Mouse (Mus musculus) spleen, postnatal 4 days (tissue): ENCODE data around the gene Parpbp.
A peak's percentile ranks its signal among the peaks of the same experiment; 100 is the strongest.

ENCODE experiments used
- DNase-seq, 2 experiments: peaks; one replicate each; pipeline ENCODE4 v3.0.0; 2022; ENCODE audit warnings: low spot score in 2 of 2

Parpbp gene

DNA sequence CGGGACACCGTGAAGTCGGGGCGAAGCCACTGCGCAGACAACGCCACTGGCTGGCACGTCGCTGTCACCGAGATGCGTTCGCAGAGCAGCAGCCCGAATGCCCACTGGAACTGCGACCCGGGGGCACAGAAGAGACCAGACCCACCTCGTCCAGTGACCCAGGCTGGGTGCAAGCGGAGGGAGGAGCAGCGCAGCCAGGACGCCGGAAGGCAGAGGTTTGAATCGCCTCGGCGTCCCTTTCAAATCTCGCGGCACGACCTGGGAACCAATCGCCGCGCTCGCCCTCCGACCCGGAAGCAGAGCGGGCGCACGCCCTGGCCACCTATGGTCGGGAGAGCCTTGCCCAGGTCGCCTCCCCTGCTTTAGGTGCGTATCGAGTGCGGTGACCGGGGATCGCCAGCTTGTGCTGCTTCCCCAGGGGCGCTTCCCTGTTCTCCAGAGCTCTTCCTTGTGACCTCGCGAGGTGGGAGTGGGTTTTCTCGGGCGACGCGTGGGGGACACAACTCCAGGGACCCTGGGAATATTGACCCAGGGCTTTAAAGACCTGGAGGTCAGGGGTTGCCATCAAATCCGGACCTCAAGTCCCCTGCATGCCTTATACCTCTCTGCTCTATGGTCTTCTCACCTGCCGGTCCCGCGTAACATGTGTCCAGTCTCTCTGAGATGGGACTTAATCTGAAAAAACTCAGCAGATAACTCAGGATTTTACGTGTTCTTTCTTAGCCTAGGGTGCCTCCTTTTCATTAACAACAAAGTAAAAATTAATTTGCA lies at the start of gene Parpbp, which contains the start of gene Nup37:
Gene Parpbp, minus strand, starts transcription at position 235 of the 771 bp plus-strand sequence.
Gene Nup37, plus strand, starts transcription at position 286 of the 771 bp plus-strand sequence.
- peak; percentile 92 to 96 for DNase-seq

GRCm38 (mm10) chr10:88167438-88168077 lies 20.8 kb upstream of the Parpbp start:
- no peak for DNase-seq

- DNase-seq = no peak
Measured at GRCm38 (mm10) chr10:88166158-88166557, 19.4 kb upstream of the Parpbp start.

DNA sequence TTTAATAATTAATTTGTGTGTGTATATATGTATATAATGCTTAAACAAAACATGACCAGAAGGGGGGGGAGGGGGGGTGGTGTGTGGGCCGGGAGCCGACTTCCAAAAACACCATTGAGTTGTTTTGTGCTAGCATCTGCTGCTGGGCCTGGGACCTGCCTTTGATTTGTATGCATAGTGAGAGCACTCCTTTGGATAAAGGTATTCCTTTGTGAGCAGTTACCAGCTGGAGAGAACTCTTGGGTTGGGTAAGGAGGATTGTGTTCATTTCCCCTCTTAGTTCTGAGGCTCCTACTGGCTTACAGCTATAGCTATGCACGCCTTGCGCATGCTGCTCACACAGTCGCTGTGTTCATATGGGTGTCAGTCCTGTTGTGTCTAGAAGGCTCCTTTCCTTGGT lies 15.9 kb upstream of the Parpbp start:
- no peak for DNase-seq

- DNase-seq = no peak
Measured at GRCm38 (mm10) chr10:88162096-88162495, 15.4 kb upstream of the Parpbp start.

DNA sequence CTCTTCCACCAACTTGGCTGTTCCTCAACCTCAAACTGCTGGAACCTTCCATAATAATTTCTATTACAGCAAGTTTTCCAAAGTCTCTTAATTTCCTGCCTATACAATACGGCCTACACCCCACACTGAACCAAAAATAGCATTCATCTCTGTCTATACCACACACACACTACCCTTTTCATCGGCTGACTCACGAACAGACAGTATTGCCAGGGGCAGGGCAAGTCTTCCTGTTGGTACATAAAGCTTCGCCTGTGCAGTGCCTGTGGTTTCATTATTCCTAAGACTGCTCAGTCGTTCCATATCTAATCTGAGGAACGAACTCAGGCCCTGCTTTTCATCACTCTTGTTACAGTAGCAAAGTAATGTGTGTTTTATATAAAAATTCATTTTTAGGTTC lies 4.9 kb upstream of the Parpbp start:
- no peak for DNase-seq

DNA sequence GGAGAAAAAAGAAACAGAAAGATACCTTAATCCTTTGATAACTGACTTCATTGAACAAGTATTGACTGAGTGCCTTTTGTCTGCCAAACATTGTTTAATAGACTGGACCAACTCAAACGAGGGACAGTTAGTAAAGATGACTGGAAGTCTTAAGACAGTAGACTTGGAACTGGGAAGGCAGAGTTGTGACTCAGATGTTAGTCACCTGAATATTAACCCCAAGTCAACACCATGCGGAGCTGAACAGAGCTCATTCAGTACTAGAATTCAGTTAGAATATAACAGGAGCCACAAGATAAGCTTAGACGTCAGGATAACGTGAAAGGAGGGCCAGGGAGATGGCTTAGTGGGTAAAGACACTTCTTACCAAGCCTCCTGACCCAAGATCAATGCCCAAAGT lies 3.6 kb upstream of the Parpbp start:
- DNase-seq = no peak

DNA sequence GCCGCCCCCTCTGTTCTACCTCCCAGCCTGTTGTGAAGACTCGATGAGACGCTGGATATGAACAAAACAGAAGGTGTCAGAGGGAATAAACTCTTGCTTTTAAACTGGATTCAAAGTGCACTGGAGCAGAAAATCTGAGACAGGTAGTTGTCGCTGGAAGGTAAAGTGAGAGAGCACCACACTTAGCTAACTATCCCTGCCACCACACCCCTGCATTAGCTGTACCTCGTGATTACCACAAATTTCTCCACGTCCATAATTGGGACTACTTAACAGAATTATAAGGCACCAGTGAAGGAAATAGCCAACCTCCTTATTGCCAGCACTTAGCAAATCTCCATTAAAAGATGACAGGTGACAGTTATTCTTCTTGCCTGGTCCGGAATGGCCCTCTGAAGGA lies 554 bp downstream of the Parpbp start:
- DNase-seq = no peak

DNA sequence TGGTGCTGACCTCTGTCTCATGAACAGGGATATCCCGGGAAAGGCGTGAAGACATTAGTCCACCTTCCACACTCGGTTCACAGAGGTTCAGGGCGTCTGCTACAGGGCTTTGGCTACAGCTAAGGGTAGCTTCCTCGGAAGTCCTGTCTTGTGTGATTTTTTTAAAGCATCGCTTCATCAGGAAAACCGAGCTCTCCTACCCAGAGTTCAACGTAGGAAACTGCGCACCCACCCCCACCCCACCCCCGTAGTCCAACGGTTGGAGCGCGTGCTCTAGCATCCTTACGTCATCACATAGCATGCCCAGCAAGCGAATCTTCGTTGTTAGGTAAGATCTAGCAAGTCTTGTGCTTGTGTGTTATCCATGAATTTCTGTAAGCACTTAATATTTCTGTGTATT lies 11.1 kb downstream of the Parpbp start:
- DNase-seq = no peak

- no peak for DNase-seq
Measured at GRCm38 (mm10) chr10:88119721-88120120, 27.0 kb downstream of the Parpbp start.

- no peak for DNase-seq
Measured at GRCm38 (mm10) chr10:88113290-88113689, 33.5 kb downstream of the Parpbp start.

GRCm38 (mm10) chr10:88106169-88106568 lies 40.6 kb downstream of the Parpbp start:
- no peak for DNase-seq

DNA sequence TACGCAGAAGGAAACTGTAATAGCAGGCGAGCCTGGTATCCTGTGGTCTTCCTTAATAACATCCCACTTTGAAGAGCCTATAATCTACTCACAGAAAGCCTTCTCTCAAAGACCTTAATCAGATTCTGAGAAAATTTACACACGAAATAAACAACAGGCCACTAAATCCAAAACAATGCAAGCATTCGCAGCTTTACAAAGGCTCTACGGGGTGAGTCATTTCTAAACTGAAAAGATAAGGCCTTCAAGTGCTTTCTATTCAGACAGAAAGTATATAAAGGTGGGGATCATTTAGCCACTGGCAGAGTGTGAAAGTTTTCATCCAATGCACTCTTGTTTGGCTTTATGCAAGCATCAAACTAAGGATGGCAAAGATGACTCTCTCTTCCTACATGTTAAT lies 56.0 kb downstream of the Parpbp start, which contains the start of gene Pmch:
Gene Pmch, plus strand, starts transcription at position 301 of the 400 bp plus-strand sequence.
- DNase-seq = no peak

DNA sequence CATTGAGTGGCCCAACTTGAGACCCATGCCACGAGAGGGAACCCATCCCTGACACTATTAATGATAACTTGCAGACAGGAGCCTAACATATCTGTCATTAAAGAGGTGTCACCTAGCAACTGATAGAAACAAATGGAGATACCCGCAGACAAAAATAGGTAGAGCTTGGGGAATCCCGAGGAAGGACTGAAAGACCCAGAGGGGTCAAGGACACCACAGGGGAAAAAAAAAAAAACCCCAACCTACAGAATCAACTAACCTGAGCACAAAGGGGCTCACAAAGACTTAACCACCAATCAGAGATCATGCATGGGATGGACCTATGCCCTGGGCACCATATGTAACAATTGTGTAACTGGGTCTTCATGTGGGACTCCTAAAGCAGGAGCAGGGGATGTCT lies 79.4 kb downstream of the Parpbp start:
- DNase-seq = no peak

DNA sequence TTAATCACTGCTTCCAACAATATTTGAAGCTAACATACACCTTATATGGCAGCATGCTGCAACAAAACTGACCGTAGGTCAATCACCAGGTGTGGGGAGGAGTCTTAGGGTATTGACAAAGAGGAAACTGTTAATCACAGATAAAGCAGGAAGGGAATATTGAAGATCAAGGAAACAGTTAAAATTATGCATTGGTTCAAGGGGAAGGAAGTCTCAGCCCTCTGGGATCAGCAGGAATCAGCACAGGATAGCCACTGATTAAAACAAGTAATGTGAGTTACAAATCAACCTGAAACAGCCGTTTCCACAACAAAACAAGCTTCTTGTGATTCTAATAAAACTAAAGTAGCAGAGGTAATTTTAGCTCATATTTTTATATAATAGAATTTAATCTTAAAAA lies 81.9 kb downstream of the Parpbp start:
- no peak for DNase-seq

GRCm38 (mm10) chr10:88063436-88063835 lies 83.3 kb downstream of the Parpbp start:
- DNase-seq = no peak

- DNase-seq = no peak
Measured at GRCm38 (mm10) chr10:88056950-88057649, 89.6 kb downstream of the Parpbp start.

DNA sequence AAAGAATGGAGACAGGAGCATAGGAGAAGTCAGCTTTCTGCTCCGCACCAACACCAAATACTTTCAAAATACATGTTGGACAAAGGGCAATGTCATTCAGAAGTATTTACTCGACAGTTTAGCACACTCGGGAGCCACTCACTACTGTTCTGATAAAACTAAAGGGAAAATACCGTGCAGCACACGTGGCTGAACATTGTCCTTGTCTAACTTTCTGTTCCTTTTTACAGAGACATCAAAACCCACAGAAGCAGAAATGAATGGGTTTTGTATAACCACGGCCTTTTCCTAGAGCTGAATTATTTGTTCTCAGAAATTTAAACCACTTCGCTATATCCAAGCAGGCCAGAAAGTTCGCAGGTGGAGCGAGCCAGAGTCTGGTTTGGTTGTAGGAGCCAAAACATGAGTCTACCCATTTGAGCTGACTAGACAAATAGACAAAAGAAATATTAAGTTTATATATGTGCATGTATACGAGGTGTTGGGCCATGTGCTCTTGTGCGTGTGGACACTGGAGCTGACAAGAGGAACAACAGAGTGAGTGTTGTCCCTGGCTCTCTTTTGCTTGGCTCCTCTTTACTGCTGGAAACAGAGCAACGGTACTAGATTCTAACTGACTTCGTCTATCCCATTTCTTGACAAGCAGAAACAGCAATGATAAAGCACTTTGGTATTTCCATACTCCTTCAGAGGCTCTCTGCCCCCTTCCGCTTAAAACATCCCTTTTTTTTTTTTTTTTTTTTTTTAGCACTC lies 92.3 kb downstream of the Parpbp start:
- no peak for DNase-seq

DNA sequence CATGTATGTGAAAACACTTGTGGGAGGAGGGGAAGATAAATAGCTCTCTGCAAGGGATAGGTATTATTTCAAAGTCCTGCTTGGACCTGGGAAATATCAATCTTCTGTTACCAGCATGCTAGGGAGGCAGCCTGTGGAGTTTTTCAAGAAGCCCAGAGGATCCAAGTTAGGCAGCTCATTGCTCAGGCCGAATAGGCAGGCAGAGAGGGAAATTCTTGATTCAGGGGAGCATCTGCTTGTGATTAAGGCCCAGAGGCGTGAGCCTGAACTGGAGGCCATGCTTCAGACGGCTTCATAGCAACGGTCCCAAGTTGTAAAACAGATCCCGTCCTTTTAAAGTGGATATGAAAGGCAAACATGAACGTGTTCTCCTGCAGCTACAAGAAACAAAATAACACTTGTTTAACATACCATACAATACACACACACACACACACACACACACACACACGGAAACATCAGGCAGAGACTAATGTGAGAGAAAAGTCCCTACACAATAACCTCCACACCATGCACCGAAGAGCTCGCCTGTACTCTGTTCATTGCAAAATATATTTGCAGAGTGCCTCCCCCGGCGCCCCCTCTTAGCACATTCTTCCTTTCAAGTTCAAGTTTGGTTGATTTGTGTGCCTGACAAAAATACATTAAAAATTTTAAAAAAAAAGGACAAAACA lies 100.5 kb downstream of the Parpbp start:
- DNase-seq = no peak

GRCm38 (mm10) chr10:88044297-88044696 lies 102.4 kb downstream of the Parpbp start:
- DNase-seq = no peak
